In genomic region chr1:89513616-89514283, GRCm38 (mm10) we compare ENCODE assay signal across 18 mouse cellular contexts. TPM values are rescaled to one million over a fixed set of nuclear protein-coding genes. Genes with fewer than 3 reads are reported as not detected.
DNase-seq lines count a peak whose midpoint lies in the region; TF ChIP-seq lines count a peak whose summit lies in the region.
"Had no signal": no experiment of that assay in that cellular context is flagged by ENCODE, and none has a peak within 500 bp of the region (broad histone marks: within the 10 kb centered on the region; RNA-seq: fewer than 3 reads in every experiment).

No protein-coding gene starts in this region.

- peak; percentile 44 for DNase-seq in kidney, adult 2 months
- no peak for DNase-seq in kidney, adult 8-10 months
- DNase-seq in urinary bladder, postnatal 14 days (ENCODE audit: low spot score) = peak; percentile 78
- DNase-seq in urinary bladder, postnatal 10 days (ENCODE audit: low spot score) = no peak
- DNase-seq in frontal cortex, postnatal 36 days (ENCODE audit: low spot score in 2 of 2) = no peak
- no peak for DNase-seq in left cerebral cortex, postnatal 36 days (ENCODE audit: low spot score in 2 of 2)
- DNase-seq: cerebellum, adult 9-10 months; heart, postnatal 14 days; kidney, adult 9 months; kidney, postnatal 25 days; spleen, adult 18-20 months had no signal

- no peaks in the 10 kb centered on the region for H3K36me3 ChIP-seq in kidney, adult 2 months (ENCODE audit: control insufficient read depth, insufficient read depth, low read length)
- H3K36me3 ChIP-seq: hindbrain, embryonic 13.5 days; midbrain, embryonic 13.5 days; neural tube, embryonic 13.5 days had no signal

- H3K27ac ChIP-seq in kidney, adult 2 months (ENCODE audit: insufficient read depth, low read depth, low read length) = no peak overlapping the region
- H3K27ac ChIP-seq in embryonic fibroblast, embryonic 13.5 days (ENCODE audit: insufficient read depth, low read length) = 0 out of 2 replicates have a peak overlapping the region, but pooled peaks have one; percentile 6
- H3K27ac ChIP-seq: hindbrain, embryonic 13.5 days; left cerebral cortex, adult 2 months; liver, embryonic 14.5 days; midbrain, embryonic 13.5 days; neural tube, embryonic 13.5 days had no signal

- 66% methylated on average over 8 of the region's 8 CpGs for WGBS in kidney, adult 2 months

- intact Hi-C loops in left cerebral cortex, postnatal 36 days (cut with DNase I) = no loop called here

- peaks cover 17% of the 10 kb centered on the region; the same call in 1 of the 2 replicates for H3K4me1 ChIP-seq in kidney, adult 2 months (ENCODE audit: control insufficient read depth, insufficient read depth, low read length)
- H3K4me1 ChIP-seq in embryonic fibroblast, embryonic 13.5 days (ENCODE audit: control insufficient read depth, insufficient read depth, low read length) = peaks cover 15% of the 10 kb centered on the region

- no peak for TF ChIP-seq CTCF in kidney, adult 2 months (conservative IDR thresholded peaks at IDR 0.05; ENCODE audit: insufficient read depth, insufficient read length, low read depth, low read length)
- no peak for TF ChIP-seq CTCF in embryonic fibroblast, embryonic 13.5 days (IDR thresholded peaks at IDR 0.05; ENCODE audit: borderline replicate concordance, insufficient read depth, low read length)

- TF ChIP-seq POLR2A in kidney, adult 2 months (IDR thresholded peaks at IDR 0.05; ENCODE audit: low read depth, low read length) = no peak
- no peak for TF ChIP-seq POLR2A in embryonic fibroblast, embryonic 13.5 days (IDR thresholded peaks at IDR 0.05; ENCODE audit: low read depth, low read length)

- no peak overlapping the region for H3K4me3 ChIP-seq in kidney, adult 2 months (ENCODE audit: insufficient read depth, low read depth, low read length)
- no peak overlapping the region for H3K4me3 ChIP-seq in embryonic fibroblast, embryonic 13.5 days (ENCODE audit: insufficient read depth, low read length)
- H3K4me3 ChIP-seq: erythroblast, embryonic 14.5 days; hindbrain, embryonic 13.5 days; left cerebral cortex, adult 2 months; midbrain, embryonic 13.5 days; neural tube, embryonic 13.5 days had no signal

- H3K27me3 ChIP-seq in kidney, adult 2 months (replicated peaks; ENCODE audit: control insufficient read depth, insufficient read depth, low read length) = no peaks in the 10 kb centered on the region
- H3K27me3 ChIP-seq: hindbrain, embryonic 13.5 days; neural tube, embryonic 13.5 days had no signal

RNA-seq across cellular contexts. Expression of gene Agap1, which starts 59.1 kb away (rescaled TPM):
- polyA plus RNA-seq in kidney, adult 2 months (2012; rRNA removed) = 29.3 and 31.6 TPM in 2 replicates
- polyA plus RNA-seq in embryonic fibroblast, embryonic 13.5 days (2011; ENCODE audit: insufficient read length, low read depth, missing spikeins) = 21.4 and 32.1 TPM in 2 replicates
- total RNA-seq in left cerebral cortex, postnatal 36 days (2021) = 100 to 1,000 TPM; 244 to 260 TPM

Comparison
In these comparisons a context has a peak if more than half of its experiments do, and no peak if none do; other contexts are left out.
1. DNase-seq: peak in kidney, adult 2 months (single experiment) and urinary bladder, postnatal 14 days (single experiment); none in kidney, adult 8-10 months (0 of 2), urinary bladder, postnatal 10 days (single experiment), frontal cortex, postnatal 36 days (0 of 2) and left cerebral cortex, postnatal 36 days (0 of 2).